Mouse (Mus musculus): ENCODE measurements around the gene Speer4f1.
"Not testable (repeated sequence)": the region's sequence is repeated elsewhere in the genome, so short reads cannot be mapped to it uniquely, and the experiment has no call there.

The Speer4f1 gene

GRCm38 (mm10) chr5:17475798-17476197, at the start of gene Speer4f1:
Gene Speer4f1 (plus strand): TSS chr5:17476098.
- in situ Hi-C loops (cut with MseI, MboI): not testable (repeated sequence)

- in situ Hi-C loops (cut with MseI, MboI): no loop called here
These were observed 49.0 kb upstream of the Speer4f1 start for GRCm38 (mm10) chr5:17426930-17427329.

GRCm38 (mm10) chr5:17434721-17435120, 41.2 kb upstream of the Speer4f1 start:
- in situ Hi-C loops (cut with MseI, MboI): no loop called here

GRCm38 (mm10) chr5:17436209-17436608, 39.7 kb upstream of the Speer4f1 start:
- in situ Hi-C loops (cut with MseI, MboI): no loop called here

GRCm38 (mm10) chr5:17439487-17440102, 36.3 kb upstream of the Speer4f1 start:
- in situ Hi-C loops (cut with MseI, MboI): no loop called here

GRCm38 (mm10) chr5:17454059-17454458, 21.8 kb upstream of the Speer4f1 start:
- in situ Hi-C loops (cut with MseI, MboI): no loop called here

GRCm38 (mm10) chr5:17454952-17455586, 20.8 kb upstream of the Speer4f1 start:
- in situ Hi-C loops (cut with MseI, MboI): no loop called here

GRCm38 (mm10) chr5:17456671-17457070, 19.2 kb upstream of the Speer4f1 start:
- in situ Hi-C loops (cut with MseI, MboI): no loop called here

GRCm38 (mm10) chr5:17468120-17468519, 7.8 kb upstream of the Speer4f1 start:
- in situ Hi-C loops (cut with MseI, MboI): not testable (repeated sequence)

GRCm38 (mm10) chr5:17476476-17476875, 578 bp downstream of the Speer4f1 start:
- in situ Hi-C loops (cut with MseI, MboI): no loop called here

- in situ Hi-C loops (cut with MseI, MboI): no loop called here
These were observed 14.0 kb downstream of the Speer4f1 start for GRCm38 (mm10) chr5:17489894-17490293.

- in situ Hi-C loops (cut with MseI, MboI): no loop called here
These were observed 19.7 kb downstream of the Speer4f1 start for GRCm38 (mm10) chr5:17495616-17496015.

GRCm38 (mm10) chr5:17496650-17497049, 20.8 kb downstream of the Speer4f1 start:
- in situ Hi-C loops (cut with MseI, MboI): no loop called here

- in situ Hi-C loops (cut with MseI, MboI): no loop called here
These were observed 24.0 kb downstream of the Speer4f1 start for GRCm38 (mm10) chr5:17499873-17500329.

GRCm38 (mm10) chr5:17500866-17501265, 25.0 kb downstream of the Speer4f1 start:
- in situ Hi-C loops (cut with MseI, MboI): no loop called here

GRCm38 (mm10) chr5:17505540-17505939, 29.6 kb downstream of the Speer4f1 start:
- in situ Hi-C loops (cut with MseI, MboI): no loop called here

- in situ Hi-C loops (cut with MseI, MboI): no loop called here
These were observed 32.1 kb downstream of the Speer4f1 start for GRCm38 (mm10) chr5:17508038-17508437.

All from mouse trophoblast stem cell (cell line).